Mouse (Mus musculus) thymus, postnatal 4 days (tissue): ENCODE measurements around the gene 9430007A20Rik.
"Not testable (repeated sequence)": the region's sequence is repeated elsewhere in the genome, so short reads cannot be mapped to it uniquely, and the experiment has no call there.

ENCODE experiments used
- DNase-seq: peaks from one replicate; pipeline ENCODE4 v3.0.0; 2021

9430007A20Rik gene

DNA sequence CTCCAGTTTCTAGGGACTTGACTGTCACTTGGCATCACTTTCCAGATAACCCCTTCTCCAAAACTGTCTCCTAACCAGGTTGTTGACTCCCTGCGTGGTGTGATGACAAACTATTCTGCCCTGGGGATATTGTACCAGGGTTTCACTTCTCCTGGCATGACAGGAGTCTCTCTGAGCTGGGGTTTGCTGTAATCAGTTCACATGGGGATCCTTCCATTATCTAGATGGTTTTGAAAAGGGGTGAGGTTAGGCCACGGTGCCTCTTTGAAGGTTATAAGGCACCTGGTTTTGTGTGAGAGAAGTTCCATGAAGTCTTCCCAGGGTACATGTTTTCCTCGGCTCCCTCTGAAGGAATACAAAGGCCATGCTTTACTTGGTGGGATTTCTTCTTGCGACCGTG is at the start of gene 9430007A20Rik:
Gene 9430007A20Rik, plus strand, starts transcription at position 301 of the 400 bp plus-strand sequence.
- no peak for DNase-seq

DNA sequence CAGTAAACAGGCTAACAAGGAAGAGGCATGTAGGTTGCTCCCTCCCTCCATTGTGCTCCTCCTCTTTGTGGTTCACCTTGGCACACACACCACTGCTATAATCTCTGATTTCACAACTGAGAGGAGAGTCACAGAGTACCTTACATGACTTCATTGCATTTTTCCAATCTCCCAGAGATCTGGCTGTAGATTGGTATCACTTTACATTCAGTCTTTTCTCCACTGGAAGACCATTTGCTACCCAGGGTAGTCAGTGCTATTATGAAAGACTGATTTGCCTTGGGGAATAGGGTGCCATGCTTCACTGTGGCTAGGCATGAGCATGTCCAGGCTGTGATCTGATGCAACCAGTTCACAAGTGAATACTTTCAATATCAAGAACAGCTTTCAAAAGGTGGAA is 26.3 kb upstream of the 9430007A20Rik start:
- DNase-seq: no peak

DNA sequence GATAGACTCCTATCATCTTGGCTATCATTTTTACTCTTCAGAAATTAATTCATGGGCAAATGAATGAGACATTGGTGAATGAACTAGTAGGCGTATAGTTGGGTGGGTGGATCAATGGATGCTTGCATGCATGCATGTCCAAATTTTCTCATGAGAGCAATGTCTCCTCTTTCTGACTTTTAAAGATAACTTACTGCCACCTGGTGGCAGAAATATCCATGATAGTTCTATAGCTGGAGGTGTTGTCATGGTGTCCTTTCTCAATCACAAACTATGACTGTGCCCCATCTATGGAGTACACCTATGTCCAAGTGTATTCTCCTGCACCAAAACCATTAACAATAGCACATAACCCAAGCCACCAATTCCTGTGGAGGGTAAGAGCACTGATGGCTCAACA is 13.1 kb upstream of the 9430007A20Rik start:
- DNase-seq: no peak

DNA sequence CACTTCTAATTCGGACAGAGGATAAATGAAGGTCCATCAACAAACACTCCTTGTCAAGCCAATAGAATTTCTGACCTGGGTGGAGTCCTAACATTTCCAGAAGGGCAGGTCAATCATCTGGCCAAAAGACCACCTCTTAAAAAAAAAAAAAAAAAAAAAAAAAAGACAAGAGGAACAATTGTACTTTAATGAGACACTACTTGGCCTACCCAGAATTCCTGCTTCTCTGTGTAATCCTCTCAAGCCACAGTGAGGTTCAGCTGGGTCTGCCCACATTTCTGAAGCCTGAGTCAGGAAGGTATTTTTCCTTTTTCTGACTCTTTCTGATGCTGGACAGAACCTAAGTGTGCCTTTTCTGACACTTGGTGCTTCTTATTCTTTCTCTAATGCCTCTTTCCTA is 25.1 kb downstream of the 9430007A20Rik start:
- no peak for DNase-seq

DNA sequence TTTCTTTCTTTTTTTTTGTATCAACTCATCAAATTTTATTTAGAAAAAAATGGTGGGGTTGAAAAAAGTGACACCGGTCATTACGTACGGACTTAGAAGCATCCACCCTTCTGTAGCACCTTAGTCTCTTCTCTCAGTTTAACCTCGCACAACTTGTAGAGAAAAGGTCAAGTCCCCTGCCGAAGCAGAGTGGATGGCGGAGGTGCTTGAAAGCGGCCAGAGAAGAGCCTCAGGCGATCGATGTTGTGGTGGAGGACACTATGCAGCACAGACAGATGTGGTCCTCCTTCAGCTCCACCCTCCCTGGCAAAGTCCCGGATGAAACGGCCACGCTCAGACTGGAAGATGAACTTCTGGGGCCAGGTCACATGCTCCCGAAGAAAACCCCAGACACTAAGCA is 25.7 kb downstream of the 9430007A20Rik start:
- not testable (repeated sequence) for DNase-seq

DNA sequence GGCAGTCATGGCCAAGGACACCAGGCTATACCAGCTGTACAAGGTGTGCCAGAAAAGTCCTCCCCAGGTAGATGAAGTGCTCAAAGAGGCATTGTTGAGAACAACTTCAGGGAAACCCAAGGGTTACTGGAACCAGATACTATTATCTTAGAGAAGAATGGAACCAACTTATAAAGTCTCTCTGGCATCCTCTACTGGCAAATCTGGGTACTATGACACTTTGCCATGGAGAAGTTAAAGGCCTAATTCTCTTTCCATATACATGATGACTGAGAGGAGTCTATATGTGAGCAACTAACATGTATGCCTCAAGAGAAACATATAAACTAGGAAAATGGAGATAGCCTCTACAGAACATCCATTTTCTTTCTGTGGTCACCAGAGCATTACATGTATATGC is 31.5 kb downstream of the 9430007A20Rik start:
- DNase-seq: no peak

DNA sequence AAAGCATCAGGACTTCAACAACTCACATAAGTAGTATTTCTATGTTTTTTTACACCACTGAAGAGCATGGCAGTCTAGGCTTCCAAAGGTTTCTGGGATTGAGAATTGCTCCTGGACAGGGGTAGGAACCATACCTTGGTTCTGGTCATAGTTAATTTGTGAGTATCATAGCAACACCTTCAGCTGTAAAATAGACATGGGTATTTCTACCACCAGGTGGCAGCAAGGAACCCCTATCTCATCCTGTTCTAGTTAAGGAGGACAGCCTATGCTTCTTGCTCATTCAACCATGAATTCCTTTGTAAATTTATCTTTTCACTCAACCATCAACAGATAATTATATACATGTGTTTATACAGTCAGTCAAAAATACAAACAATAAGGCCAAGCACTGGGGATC is 40.2 kb downstream of the 9430007A20Rik start:
- peak; percentile 15 for DNase-seq

DNA sequence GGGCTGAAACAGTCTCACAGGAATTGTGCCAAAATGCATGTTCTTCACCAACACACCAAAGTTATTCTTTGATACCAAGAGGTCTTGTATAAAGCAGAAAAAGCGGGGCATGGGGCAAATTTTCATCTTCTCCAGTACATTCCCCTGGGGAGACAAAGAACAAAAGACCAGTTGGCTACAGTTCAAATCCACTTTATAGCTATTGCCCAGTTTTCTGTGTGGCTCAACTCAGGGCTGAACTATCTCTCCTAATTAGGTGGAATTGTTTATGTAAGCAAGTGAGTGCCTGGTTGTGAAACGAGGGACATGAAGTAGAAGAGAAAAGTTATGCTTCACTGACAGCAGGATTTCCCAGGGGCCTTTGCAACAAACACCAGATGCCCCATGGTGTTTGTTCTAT is 41.6 kb downstream of the 9430007A20Rik start:
- DNase-seq: no peak

DNA sequence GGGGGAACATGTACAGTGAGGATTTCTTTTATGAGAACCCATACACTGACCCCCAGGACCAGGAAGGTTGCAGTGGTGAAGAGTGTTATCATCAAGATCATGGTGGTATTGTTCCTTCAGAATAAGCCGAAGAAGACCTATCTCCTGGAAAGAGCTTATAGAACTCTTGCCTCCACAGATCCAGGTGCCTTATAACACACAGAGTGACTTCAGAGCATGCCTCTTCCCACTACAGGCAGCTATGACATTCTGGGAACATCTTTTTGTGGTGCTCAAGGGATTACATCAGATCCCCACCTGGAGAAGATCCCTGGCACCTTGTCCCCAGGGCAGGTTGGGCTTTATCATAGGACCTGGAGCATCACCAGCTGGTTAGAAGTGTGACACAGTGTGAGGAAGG is 45.4 kb downstream of the 9430007A20Rik start, which contains the start of gene Gm13124:
Gene Gm13124, minus strand, starts transcription at position 101 of the 400 bp plus-strand sequence.
- DNase-seq: no peak

DNA sequence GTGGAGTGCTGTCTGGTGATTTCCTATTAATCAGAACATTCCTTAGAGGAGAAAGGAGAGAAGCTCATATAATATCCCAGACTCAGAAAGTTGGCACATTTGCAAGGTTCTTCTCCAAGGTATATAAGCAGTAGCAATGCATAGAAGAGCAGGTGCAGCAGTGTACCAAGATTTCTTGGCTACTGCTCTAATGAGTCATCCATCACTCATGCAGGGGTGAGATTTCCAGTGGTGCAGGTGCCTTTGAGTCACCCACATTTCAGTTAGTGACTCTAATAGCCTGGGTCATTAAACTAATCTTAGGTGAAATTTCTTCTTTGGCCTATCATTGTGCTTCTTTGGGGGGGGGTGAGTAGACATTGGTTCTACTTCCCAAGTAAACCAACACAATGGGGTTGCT is 48.1 kb downstream of the 9430007A20Rik start:
- no peak for DNase-seq
